Mouse (Mus musculus) kidney, postnatal 36 days (tissue): ENCODE measurements around the gene Flrt3.

ENCODE experiments used
- DNase-seq, 2 experiments: peaks; one replicate each; pipeline ENCODE4 v3.0.0; 2021 to 2022; ENCODE audit warnings: mixed read lengths in 2 of 2

The Flrt3 gene

GRCm38 (mm10) chr2:140621730-140622337 lies 49.4 kb downstream of the Flrt3 start:
- DNase-seq = no peak

DNA sequence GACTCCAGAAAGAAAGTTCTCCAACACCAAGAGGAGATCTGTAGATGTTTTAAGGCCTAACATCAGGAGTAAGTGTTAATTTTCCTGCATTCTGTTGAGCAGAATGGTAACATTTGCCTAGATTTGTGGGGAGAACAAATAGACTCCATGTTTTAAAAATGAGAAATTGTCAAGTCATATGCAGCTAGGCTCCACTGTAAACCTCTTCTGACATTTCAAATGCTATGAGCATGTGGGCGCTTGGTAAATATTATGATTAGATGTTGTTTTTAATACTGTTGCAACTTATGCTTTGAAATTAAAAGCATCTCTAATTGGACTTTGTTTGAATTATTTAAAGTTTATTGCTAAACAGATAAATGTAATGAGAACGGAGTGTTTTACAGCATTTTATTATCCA lies 55.8 kb downstream of the Flrt3 start:
- no peak for DNase-seq
